Mouse (Mus musculus) heart, embryonic 14.5 days (tissue): ENCODE data around the gene Nol4l. TPM values are rescaled to one million over a fixed set of nuclear protein-coding genes. Genes with fewer than 3 reads are reported as not detected.
"Not testable (repeated sequence)": the region's sequence is repeated elsewhere in the genome, so short reads cannot be mapped to it uniquely, and the experiment has no call there.

Experiments
- ATAC-seq: fragments of 200-750 bp; cut with Nextera tagmentation; 2 replicates; pipeline ENCODE4 v1.8.0; 2017; ENCODE audit warnings: low read depth, moderate TSS enrichment; ENCODE audit not compliant: insufficient number of reproducible peaks, insufficient read depth, low FRiP score
- H3K27ac ChIP-seq, 2 experiments: fragments of 200-500 bp in 1 of 2; fragments of 300-500 bp in 1 of 2; sonication (generic) in 1 of 2; replicated peaks in 1 of 2; 2 replicates each; pipeline ENCODE4 v1.5.1; 2012 to 2014; ENCODE audit warnings: low read depth in 2 of 2, low read length in 2 of 2, control low read depth in 1 of 2, mild to moderate bottlenecking in 1 of 2, mixed read lengths in 1 of 2; ENCODE audit not compliant: control insufficient read depth in 1 of 2, insufficient read depth in 1 of 2
- H3K27me3 ChIP-seq: fragments of 300-500 bp; sonication (generic); 2 replicates; pipeline ENCODE4 v1.6.1; 2014; ENCODE audit warnings: mild to moderate bottlenecking, low read length, control low read depth; ENCODE audit not compliant: control insufficient read depth, insufficient read depth
- H3K36me3 ChIP-seq: fragments of 300-500 bp; sonication (generic); 2 replicates; pipeline ENCODE4 v1.6.1; 2014; ENCODE audit warnings: mild to moderate bottlenecking, control low read depth, low read length, mixed read lengths; ENCODE audit not compliant: control insufficient read depth, insufficient read depth
- H3K4me1 ChIP-seq, 2 experiments: fragments of 200-500 bp in 1 of 2; fragments of 300-500 bp in 1 of 2; sonication (generic) in 1 of 2; 2 replicates each; pipeline ENCODE4 v1.6.1; 2012 to 2014; ENCODE audit warnings: low read length in 2 of 2, control low read depth in 1 of 2, mixed read lengths in 1 of 2; ENCODE audit not compliant: control insufficient read depth in 2 of 2, insufficient read depth in 2 of 2
- H3K4me2 ChIP-seq: fragments of 300-500 bp; sonication (generic); 2 replicates; pipeline ENCODE4 v1.6.1; 2014; ENCODE audit warnings: mild to moderate bottlenecking, low read length
- H3K4me3 ChIP-seq, 2 experiments: fragments of 200-500 bp in 1 of 2; fragments of 300-500 bp in 1 of 2; sonication (generic) in 1 of 2; 2 replicates each; pipeline ENCODE4 v1.5.1; 2012 to 2014; ENCODE audit warnings: low read length in 2 of 2, mild to moderate bottlenecking in 2 of 2, control low read depth in 1 of 2, low read depth in 1 of 2, moderate library complexity in 1 of 2; ENCODE audit not compliant: control insufficient read depth in 1 of 2, insufficient read depth in 1 of 2
- H3K9ac ChIP-seq: fragments of 300-500 bp; sonication (generic); 2 replicates; pipeline ENCODE4 v1.6.1; 2014; ENCODE audit warnings: mild to moderate bottlenecking, low read length
- H3K9me3 ChIP-seq: fragments of 300-500 bp; sonication (generic); 2 replicates; pipeline ENCODE4 v1.6.1; 2016; ENCODE audit warnings: low read length, control low read depth; ENCODE audit not compliant: control insufficient read depth
- WGBS: fragments of 180-500 bp; shearing (Covaris S2); extraction: QIAGEN DNeasy Blood & Tissue Kit; methylation state at CpG from one replicate; pipeline ENCODE4 v1.1.7; 2014; 5-methylcytosine and 5-hydroxymethylcytosine counted together
- polyA plus RNA-seq: library from polyadenylated mRNA; unstranded; fragments of >200 nt; fragmentation: Nextera tagmentation; extraction: Ambion mirVana; gene quantifications from 2 replicates; pipeline ENCODE4 v1.2.1, GENCODE M21; 2014

The Nol4l gene
- polyA plus RNA-seq, 1 experiment from 2014 or later = 12.6 TPM

DNA sequence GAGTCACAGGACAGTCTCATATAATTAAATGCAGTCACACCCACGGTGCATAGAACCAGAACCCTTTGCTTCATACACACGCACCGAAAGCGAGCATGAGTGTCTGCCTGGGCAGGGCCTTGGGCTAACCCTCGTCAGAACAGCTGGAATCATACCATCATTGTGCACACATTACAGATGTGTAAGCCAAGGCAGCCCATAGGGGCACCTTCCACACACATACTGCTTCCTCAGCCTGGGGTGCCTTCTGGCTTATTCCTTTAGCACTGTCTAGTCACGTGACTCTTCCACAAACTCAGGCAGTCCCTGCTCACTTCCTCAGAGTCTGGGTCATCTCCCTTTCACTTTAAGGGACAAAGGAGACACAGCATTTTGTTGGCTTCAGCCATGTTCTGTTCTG lies 33.5 kb downstream of the Nol4l start:
- no peaks in the 10 kb centered on the region for H3K27me3 ChIP-seq
- peaks cover 45 to 57% of the 10 kb centered on the region in 2 experiments for H3K4me1 ChIP-seq
- H3K9me3 ChIP-seq = no peaks in the 10 kb centered on the region
- H3K4me3 ChIP-seq = no peak overlapping the region
- H3K27ac ChIP-seq = peak overlapping the region in 1 of 2 experiments; percentile 86; a peak in 2 of 4 replicates
- H3K4me2 ChIP-seq = no peak overlapping the region
- H3K9ac ChIP-seq = peak overlapping the region; percentile 45; the same call in 1 of the 2 replicates
- no peaks in the 10 kb centered on the region for H3K36me3 ChIP-seq
- 83% methylated on average over 6 of the region's 6 CpGs for WGBS
- no peak for ATAC-seq

DNA sequence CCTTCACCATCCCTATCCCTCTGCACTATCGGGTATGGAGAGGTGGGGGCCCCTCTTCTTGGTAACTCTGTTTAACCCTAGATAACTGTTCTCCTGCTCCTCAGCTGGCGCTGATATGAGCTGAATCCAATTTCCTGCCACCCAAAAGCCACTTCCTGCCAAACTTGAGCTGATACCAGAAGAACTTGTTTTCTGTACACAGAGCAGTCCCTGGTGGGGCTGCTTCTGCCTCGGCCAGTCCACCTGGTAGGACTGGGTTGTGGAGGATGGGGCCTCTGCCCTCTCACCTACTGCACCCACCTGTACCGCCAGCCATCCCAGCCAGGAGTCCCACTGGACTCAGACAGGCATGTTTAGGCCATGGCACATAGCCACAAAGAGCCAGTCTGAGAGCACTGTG lies 34.0 kb downstream of the Nol4l start:
- Histone ChIP-seq H3K4me2 (no peak overlapping the region), H3K4me1 (peaks cover 47 to 62% of the 10 kb centered on the region in 2 experiments), H3K27me3 (no peaks in the 10 kb centered on the region), H3K36me3 (no peaks in the 10 kb centered on the region), H3K9me3 (no peaks in the 10 kb centered on the region), H3K9ac (0 out of 2 replicates have a peak overlapping the region, but pooled peaks have one; percentile 2), H3K4me3 (no peak overlapping the region), H3K27ac (peak overlapping the region in 1 of 2 experiments; percentile 86; a peak in 2 of 4 replicates)
- WGBS = 52% methylated on average over 4 of the region's 4 CpGs
- ATAC-seq = no peak

DNA sequence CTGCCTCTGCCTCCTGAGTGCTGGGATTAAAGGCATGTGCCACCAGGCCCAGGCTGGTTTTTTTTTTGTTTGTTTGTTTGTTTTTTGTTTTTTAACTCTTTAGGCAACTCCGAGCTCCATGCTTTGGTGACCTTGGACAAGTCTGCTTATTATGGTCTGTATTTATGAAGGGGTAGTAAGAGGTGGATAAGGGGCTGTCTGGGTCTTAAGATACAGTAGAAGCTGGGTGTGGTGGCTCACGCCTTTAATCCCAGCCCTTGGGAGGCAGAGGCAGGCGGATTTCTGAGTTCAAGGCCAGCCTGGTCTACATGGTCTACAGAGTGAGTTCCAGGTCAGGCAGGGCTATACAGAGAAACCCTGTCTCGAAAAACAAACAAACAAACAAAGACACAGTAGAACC lies 34.4 kb downstream of the Nol4l start:
- not testable (repeated sequence) for H3K4me2 ChIP-seq, H3K9me3 ChIP-seq, H3K4me3 ChIP-seq, H3K36me3 ChIP-seq, H3K9ac ChIP-seq, ATAC-seq, H3K27me3 ChIP-seq
- WGBS = 83% methylated on average over 4 of the region's 4 CpGs
- Histone ChIP-seq H3K27ac (peak overlapping the region in 1 of 2 experiments; percentile 86; a peak in 1 of 4 replicates), H3K4me1 (peaks cover 47 to 65% of the 10 kb centered on the region in 2 experiments)

DNA sequence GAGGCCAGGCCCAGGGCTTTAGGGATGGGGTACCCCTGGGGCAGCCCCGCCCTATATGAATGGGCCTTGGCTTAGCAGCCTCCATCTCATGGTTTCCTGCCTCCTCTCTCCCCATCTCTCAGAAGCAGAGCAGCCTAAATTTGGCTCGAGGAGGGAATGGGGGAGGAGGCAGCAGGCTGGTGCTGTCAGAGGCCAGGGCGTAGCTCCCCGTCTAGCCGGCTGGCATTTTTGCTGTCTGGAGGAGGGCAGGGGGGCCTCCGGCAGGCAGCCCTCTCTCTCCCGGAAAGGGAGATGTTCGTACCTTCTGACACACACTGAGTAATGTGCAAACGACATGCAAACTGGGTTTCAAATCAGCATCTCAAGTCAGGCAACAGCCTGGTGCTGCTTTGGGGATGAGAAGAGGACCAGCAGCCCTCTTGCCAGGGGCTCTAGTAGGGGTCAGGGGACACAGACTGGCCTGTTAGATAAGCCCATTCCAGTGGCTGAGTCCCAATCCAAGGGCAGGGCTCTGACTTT lies 35.4 kb downstream of the Nol4l start:
- no peak overlapping the region for H3K4me3 ChIP-seq
- peak; percentile 54 for ATAC-seq
- no peaks in the 10 kb centered on the region for H3K36me3 ChIP-seq
- H3K4me1 ChIP-seq = peaks cover 47 to 65% of the 10 kb centered on the region in 2 experiments
- peak overlapping the region; percentile 4; the same call in 1 of the 2 replicates for H3K9ac ChIP-seq
- H3K27ac ChIP-seq = peak overlapping the region; percentile 86 to 90
- peak overlapping the region; percentile 96 for H3K4me2 ChIP-seq
- H3K9me3 ChIP-seq = no peaks in the 10 kb centered on the region
- 6% methylated on average over 9 of the region's 9 CpGs for WGBS
- H3K27me3 ChIP-seq = no peaks in the 10 kb centered on the region

DNA sequence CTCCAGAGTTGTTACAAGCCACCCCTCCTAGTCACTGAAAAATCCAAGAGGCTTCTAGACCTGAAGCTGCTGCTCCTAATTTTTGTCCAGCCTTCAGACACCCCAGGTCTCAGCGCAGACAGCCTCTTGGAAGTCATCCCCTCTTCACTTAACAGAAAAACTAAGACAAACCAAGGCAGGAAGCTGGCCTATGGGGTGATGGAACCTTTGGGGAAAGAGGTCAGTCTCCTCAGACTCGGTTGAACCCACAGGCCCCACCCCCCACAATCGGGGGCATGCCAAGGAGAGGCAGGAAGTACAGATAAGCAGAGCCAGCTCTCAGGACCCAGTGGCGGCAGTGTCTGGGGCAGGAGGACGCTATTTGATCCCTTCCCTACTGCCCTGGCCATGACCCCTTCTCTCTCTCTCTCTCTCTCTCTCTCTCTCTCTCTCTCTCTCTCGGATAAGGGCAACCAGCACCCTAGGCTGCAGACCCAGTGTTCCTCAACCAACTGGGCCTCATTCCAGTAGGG lies 35.9 kb downstream of the Nol4l start:
- Histone ChIP-seq H3K27me3 (no peaks in the 10 kb centered on the region), H3K9me3 (no peaks in the 10 kb centered on the region), H3K4me2 (peak overlapping the region; percentile 96), H3K4me3 (no peak overlapping the region), H3K4me1 (peaks cover 47 to 65% of the 10 kb centered on the region in 2 experiments), H3K27ac (peak overlapping the region; percentile 86 to 90), H3K36me3 (no peaks in the 10 kb centered on the region), H3K9ac (peak overlapping the region; percentile 4; the same call in 1 of the 2 replicates)
- ATAC-seq = peak; percentile 36
- 7% methylated on average over 6 of the region's 6 CpGs for WGBS

DNA sequence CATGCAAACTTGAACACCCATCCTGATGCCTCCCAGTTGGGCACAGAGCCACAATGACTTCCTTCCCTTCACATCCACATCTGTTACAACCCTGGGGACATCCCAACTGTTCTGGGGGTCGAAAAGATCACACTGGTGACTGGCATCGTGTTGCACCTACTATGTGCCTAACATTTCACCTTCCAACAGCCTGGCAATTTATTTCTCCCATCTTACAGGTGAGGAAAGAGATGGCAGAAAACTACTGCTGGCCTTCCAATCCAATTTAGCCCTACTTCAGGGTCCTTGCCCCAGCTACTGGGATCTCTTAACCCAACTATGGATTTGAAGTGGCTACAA lies 36.4 kb downstream of the Nol4l start:
- Histone ChIP-seq H3K4me1 (peaks cover 47 to 65% of the 10 kb centered on the region in 2 experiments), H3K36me3 (no peaks in the 10 kb centered on the region), H3K9ac (peak overlapping the region; percentile 85; the same call in 1 of the 2 replicates), H3K9me3 (no peaks in the 10 kb centered on the region), H3K4me2 (peak overlapping the region; percentile 96), H3K4me3 (peak overlapping the region; percentile 64 to 69), H3K27ac (peak overlapping the region; percentile 86 to 90), H3K27me3 (no peaks in the 10 kb centered on the region)
- 11% methylated on average over 2 of the region's 2 CpGs for WGBS
- no peak for ATAC-seq

DNA sequence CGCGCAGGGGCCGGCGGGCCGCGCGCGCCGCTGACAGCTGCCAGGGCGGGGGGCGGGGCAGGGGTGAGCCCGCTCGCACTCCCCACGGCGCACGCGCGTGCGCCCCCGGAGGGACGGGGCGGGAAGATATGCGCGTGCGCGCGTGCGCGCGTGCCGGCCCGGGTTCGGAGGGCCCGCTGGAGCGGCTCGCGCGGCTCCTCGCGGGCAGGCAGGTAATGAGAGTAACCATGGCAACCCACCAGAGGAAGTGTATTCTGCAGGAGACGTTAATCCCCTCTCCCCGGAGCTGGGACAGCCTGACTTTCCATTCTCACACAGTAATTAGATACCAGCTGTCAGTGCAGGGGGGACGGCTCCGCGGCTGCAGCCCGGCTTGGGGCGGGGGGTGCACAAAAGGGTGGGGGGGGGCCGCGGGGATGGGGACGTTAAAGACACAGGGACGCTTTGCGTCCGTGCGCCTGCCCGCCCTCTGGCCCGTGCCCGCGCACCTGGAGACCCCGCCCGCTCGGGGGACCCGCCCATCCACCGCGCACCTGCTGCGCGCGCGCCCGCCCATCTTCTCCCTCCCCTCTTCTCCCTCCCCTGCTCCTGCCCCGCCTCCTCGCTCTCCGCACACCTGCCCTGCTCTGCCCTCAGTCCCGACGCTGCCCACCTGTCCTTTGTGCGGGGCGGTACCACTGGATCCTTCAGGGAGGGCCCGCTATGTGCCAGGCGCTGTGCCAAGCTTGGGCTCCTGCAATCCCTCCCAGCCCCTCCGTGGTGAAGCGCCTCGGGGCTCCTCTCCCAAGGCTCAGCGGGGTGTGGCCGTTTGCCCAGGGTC lies 37.0 kb downstream of the Nol4l start, which contains the start of gene 4930404H24Rik:
Gene 4930404H24Rik, plus strand, starts transcription at position 218 of the 820 bp plus-strand sequence.
- Histone ChIP-seq H3K27ac (peak within 1 kb of the TSS; percentile 86 to 90), H3K4me2 (peak within 1 kb of the TSS; percentile 96), H3K4me1 (peaks cover 47 to 63% of the 10 kb centered on the region in 2 experiments), H3K4me3 (peak within 1 kb of the TSS; percentile 64 to 69), H3K9ac (peak within 1 kb of the TSS; percentile 85), H3K9me3 (no peaks in the 10 kb centered on the region), H3K27me3 (no peaks in the 10 kb centered on the region), H3K36me3 (no peaks in the 10 kb centered on the region)
- ATAC-seq = peak; percentile 44
- under 1% methylated on average over 69 of the region's 83 CpGs for WGBS
